Mouse (Mus musculus): ENCODE results near the gene Tm4sf1. TPM values are rescaled to one million over a fixed set of nuclear protein-coding genes. Genes with fewer than 3 reads are reported as not detected.

Tm4sf1 gene
- polyA plus RNA-seq, 1 experiment from 2014 or later = 53.8 TPM

- Histone ChIP-seq H3K27ac (ENCODE audit: low read depth) (peak overlapping the region; percentile 51), H3K4me1 (ENCODE audit: insufficient read depth) (no peaks in the 10 kb centered on the region; the same call in 1 of the 2 replicates), H3K9ac (no peak overlapping the region), H3K4me3 (ENCODE audit: low read depth, low read length) (no peak overlapping the region), H3K36me3 (ENCODE audit: insufficient read depth) (no peaks in the 10 kb centered on the region), H3K9me3 (ENCODE audit: low read depth, low read length) (no peaks in the 10 kb centered on the region), H3K27me3 (ENCODE audit: insufficient read depth, low read length) (no peaks in the 10 kb centered on the region), H3K4me2 (no peak overlapping the region)
- peak; percentile 64 for DNase-seq
- 50% methylated on average over 7 of the region's 7 CpGs for WGBS
- no peak for ATAC-seq (ENCODE audit: insufficient read depth)
- no peak for TF ChIP-seq CTCF (IDR thresholded peaks at IDR 0.05; ENCODE audit: low read depth)
Measured at GRCm38 (mm10) chr3:57287854-57288720, 13.7 kb downstream of the Tm4sf1 start.

GRCm38 (mm10) chr3:57287438-57287837 lies 14.3 kb downstream of the Tm4sf1 start:
- TF ChIP-seq CTCF (IDR thresholded peaks at IDR 0.05; ENCODE audit: low read depth) = no peak
- Histone ChIP-seq H3K4me1 (ENCODE audit: insufficient read depth) (no peaks in the 10 kb centered on the region; the same call in 1 of the 2 replicates), H3K4me2 (no peak overlapping the region), H3K27me3 (ENCODE audit: insufficient read depth, low read length) (no peaks in the 10 kb centered on the region), H3K9me3 (ENCODE audit: low read depth, low read length) (no peaks in the 10 kb centered on the region), H3K36me3 (ENCODE audit: insufficient read depth) (no peaks in the 10 kb centered on the region), H3K27ac (ENCODE audit: low read depth) (peak overlapping the region; percentile 51), H3K9ac (no peak overlapping the region), H3K4me3 (ENCODE audit: low read depth, low read length) (no peak overlapping the region)
- ATAC-seq (ENCODE audit: insufficient read depth) (0 out of 2 replicates have a peak, but pooled peaks have one; percentile 24), DNase-seq (peak; percentile 77)
- WGBS = 31% methylated on average over 4 of the region's 4 CpGs

GRCm38 (mm10) chr3:57278225-57278624 lies 23.6 kb downstream of the Tm4sf1 start:
- Histone ChIP-seq H3K27me3 (ENCODE audit: insufficient read depth, low read length) (no peaks in the 10 kb centered on the region), H3K9ac (no peak overlapping the region), H3K4me1 (ENCODE audit: insufficient read depth) (no peaks in the 10 kb centered on the region), H3K27ac (ENCODE audit: low read depth) (no peak overlapping the region), H3K4me2 (no peak overlapping the region), H3K36me3 (ENCODE audit: insufficient read depth) (no peaks in the 10 kb centered on the region), H3K4me3 (ENCODE audit: low read depth, low read length) (no peak overlapping the region), H3K9me3 (ENCODE audit: low read depth, low read length) (no peaks in the 10 kb centered on the region)
- DNase-seq = no peak
- no peak for TF ChIP-seq CTCF (IDR thresholded peaks at IDR 0.05; ENCODE audit: low read depth)
- WGBS = 81% methylated on average over 4 of the region's 4 CpGs
- ATAC-seq (ENCODE audit: insufficient read depth) = no peak

- H3K4me3 ChIP-seq (ENCODE audit: low read depth, low read length) = no peak overlapping the region
- no peak overlapping the region for H3K4me2 ChIP-seq
- H3K9ac ChIP-seq = no peak overlapping the region
- DNase-seq (peak; percentile 62), ATAC-seq (ENCODE audit: insufficient read depth) (peak; percentile 83)
- 56% methylated on average over 5 of the region's 5 CpGs for WGBS
- no peaks in the 10 kb centered on the region for H3K27me3 ChIP-seq (ENCODE audit: insufficient read depth, low read length)
- no peaks in the 10 kb centered on the region for H3K4me1 ChIP-seq (ENCODE audit: insufficient read depth)
- H3K9me3 ChIP-seq (ENCODE audit: low read depth, low read length) = no peaks in the 10 kb centered on the region
- H3K27ac ChIP-seq (ENCODE audit: low read depth) = peak overlapping the region; percentile 69
- H3K36me3 ChIP-seq (ENCODE audit: insufficient read depth) = no peaks in the 10 kb centered on the region
- no peak for TF ChIP-seq CTCF (IDR thresholded peaks at IDR 0.05; ENCODE audit: low read depth)
Measured at GRCm38 (mm10) chr3:57277453-57277852, 24.3 kb downstream of the Tm4sf1 start.

- Histone ChIP-seq H3K9ac (no peak overlapping the region), H3K27ac (ENCODE audit: low read depth) (peak overlapping the region; percentile 79), H3K9me3 (ENCODE audit: low read depth, low read length) (no peaks in the 10 kb centered on the region), H3K4me1 (ENCODE audit: insufficient read depth) (no peaks in the 10 kb centered on the region), H3K4me3 (ENCODE audit: low read depth, low read length) (no peak overlapping the region), H3K4me2 (no peak overlapping the region), H3K27me3 (ENCODE audit: insufficient read depth, low read length) (no peaks in the 10 kb centered on the region), H3K36me3 (ENCODE audit: insufficient read depth) (no peaks in the 10 kb centered on the region)
- peak; percentile 84 for DNase-seq
- peak; percentile 85 for ATAC-seq (ENCODE audit: insufficient read depth)
- TF ChIP-seq CTCF (IDR thresholded peaks at IDR 0.05; ENCODE audit: low read depth) = no peak
- 44% methylated on average over 3 of the region's 3 CpGs for WGBS
Measured at GRCm38 (mm10) chr3:57276821-57277220, 25.0 kb downstream of the Tm4sf1 start.

GRCm38 (mm10) chr3:57268994-57269393 lies 32.8 kb downstream of the Tm4sf1 start:
- 26% methylated on average over 2 of the region's 2 CpGs for WGBS

GRCm38 (mm10) chr3:57267559-57268173 lies 34.1 kb downstream of the Tm4sf1 start:
- ATAC-seq (ENCODE audit: insufficient read depth) = peak; percentile 83
- Histone ChIP-seq H3K9ac (no peak overlapping the region), H3K27me3 (ENCODE audit: insufficient read depth, low read length) (no peaks in the 10 kb centered on the region), H3K27ac (ENCODE audit: low read depth) (no peak overlapping the region), H3K36me3 (ENCODE audit: insufficient read depth) (no peaks in the 10 kb centered on the region), H3K4me1 (ENCODE audit: insufficient read depth) (no peaks in the 10 kb centered on the region), H3K4me3 (ENCODE audit: low read depth, low read length) (no peak overlapping the region), H3K9me3 (ENCODE audit: low read depth, low read length) (no peaks in the 10 kb centered on the region), H3K4me2 (no peak overlapping the region)
- DNase-seq = peak; percentile 81
- TF ChIP-seq CTCF (IDR thresholded peaks at IDR 0.05; ENCODE audit: low read depth) = peak; percentile 86
- 31% methylated on average over 6 of the region's 6 CpGs for WGBS

More at GRCm38 (mm10) chr3:57268994-57269393, 32.8 kb downstream of the Tm4sf1 start:
- Histone ChIP-seq H3K9me3 (ENCODE audit: low read depth, low read length) (no peaks in the 10 kb centered on the region), H3K4me1 (ENCODE audit: insufficient read depth) (no peaks in the 10 kb centered on the region), H3K27ac (ENCODE audit: low read depth) (no peak overlapping the region), H3K4me2 (no peak overlapping the region), H3K36me3 (ENCODE audit: insufficient read depth) (no peaks in the 10 kb centered on the region), H3K27me3 (ENCODE audit: insufficient read depth, low read length) (no peaks in the 10 kb centered on the region), H3K9ac (no peak overlapping the region), H3K4me3 (ENCODE audit: low read depth, low read length) (no peak overlapping the region)
- peak; percentile 12 for DNase-seq
- peak; percentile 32; the same call in 1 of the 2 replicates for ATAC-seq (ENCODE audit: insufficient read depth)
- TF ChIP-seq CTCF (IDR thresholded peaks at IDR 0.05; ENCODE audit: low read depth) = no peak
